Mouse (Mus musculus): ENCODE results near the gene Shc2. TPM values are rescaled to one million over a fixed set of nuclear protein-coding genes. Genes with fewer than 3 reads are reported as not detected.
A peak's percentile ranks its signal among the peaks of the same experiment; 100 is the strongest.

Gene Shc2
- total RNA-seq, 2 experiments from 2014 or later, result 3.2 to 3.7 TPM

- no peak for DNase-seq
Observed at GRCm38 (mm10) chr10:79668076-79668475, 30.4 kb upstream of the Shc2 start.

- no peak for DNase-seq
Observed at GRCm38 (mm10) chr10:79666493-79666892, 28.8 kb upstream of the Shc2 start.

- DNase-seq, result no peak
Observed at GRCm38 (mm10) chr10:79665051-79665450, 27.3 kb upstream of the Shc2 start.

DNA sequence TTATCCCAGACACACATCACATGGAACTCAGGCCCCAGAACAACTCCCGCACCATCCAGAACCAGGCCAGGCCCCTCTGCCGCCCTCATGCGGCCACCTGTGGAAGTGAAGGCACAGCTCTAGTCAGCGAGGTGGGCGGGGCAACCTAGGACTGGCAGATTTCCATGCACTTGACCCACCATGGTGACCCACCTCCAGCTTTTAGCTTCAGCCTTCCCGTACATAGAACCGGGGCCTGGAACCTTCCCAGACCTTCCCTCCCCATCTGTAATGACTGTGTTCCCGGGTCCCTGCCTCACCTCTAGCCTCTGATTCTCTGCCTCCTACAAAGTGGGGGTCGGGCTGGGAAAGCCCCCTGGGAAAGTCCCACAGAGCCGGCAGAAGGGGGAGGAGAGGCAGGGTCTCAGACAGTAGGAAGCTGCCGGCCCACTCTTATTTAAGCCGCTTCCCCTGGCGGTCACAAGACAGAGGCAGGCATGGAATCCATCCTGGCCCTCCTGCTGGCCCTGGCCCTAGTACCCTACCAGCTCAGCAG, 26.5 kb upstream of the Shc2 start, which contains the start of gene Madcam1:
Gene Madcam1, plus strand, starts transcription at position 429 of the 535 bp plus-strand sequence.
- peak; percentile 80 for DNase-seq

- no peak for DNase-seq
Observed at GRCm38 (mm10) chr10:79661861-79662260, 24.1 kb upstream of the Shc2 start.

DNA sequence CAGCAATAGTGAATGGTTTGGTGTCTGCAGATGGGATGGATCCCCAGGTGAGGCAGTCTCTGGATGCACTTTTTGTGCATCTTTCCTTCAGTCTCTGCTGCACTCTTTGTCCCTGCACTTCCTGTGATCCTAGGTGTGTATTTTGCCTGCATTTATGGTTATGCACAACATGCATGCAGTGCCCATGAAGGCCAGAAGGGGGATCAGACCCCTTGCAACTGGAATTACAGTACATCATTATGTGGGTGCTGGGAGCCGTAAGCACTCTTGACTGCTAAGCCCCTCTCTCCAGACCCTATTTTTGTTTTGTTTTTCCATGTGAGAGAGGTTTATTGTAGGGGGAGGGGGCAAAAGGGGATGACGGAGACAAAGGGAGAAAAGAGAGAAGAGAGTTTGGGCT, 22.6 kb upstream of the Shc2 start:
- no peak for DNase-seq

DNA sequence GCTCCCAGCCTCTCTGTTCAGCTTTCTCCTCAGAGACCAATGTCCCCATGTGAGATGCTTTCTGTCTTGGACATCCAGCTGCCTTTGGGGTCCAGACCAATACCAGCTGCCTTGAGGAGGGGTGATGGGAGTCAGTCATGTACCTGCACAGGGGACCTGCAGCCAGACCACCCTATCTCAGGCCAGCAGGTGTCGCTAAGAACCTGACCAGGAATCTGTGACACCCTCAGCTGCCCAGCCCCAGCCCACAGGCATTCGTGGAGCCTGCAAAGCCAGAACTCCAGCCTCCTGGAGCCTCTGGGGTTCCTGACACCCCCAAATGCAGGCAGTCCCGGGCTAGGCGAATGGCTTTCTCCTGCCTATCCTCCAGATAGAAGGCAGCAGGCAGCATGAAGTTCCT, 21.1 kb upstream of the Shc2 start:
- DNase-seq, result peak; percentile 36

GRCm38 (mm10) chr10:79654946-79655395, 17.3 kb upstream of the Shc2 start:
- no peak for DNase-seq

GRCm38 (mm10) chr10:79652789-79653188, 15.1 kb upstream of the Shc2 start:
- DNase-seq, result no peak

DNA sequence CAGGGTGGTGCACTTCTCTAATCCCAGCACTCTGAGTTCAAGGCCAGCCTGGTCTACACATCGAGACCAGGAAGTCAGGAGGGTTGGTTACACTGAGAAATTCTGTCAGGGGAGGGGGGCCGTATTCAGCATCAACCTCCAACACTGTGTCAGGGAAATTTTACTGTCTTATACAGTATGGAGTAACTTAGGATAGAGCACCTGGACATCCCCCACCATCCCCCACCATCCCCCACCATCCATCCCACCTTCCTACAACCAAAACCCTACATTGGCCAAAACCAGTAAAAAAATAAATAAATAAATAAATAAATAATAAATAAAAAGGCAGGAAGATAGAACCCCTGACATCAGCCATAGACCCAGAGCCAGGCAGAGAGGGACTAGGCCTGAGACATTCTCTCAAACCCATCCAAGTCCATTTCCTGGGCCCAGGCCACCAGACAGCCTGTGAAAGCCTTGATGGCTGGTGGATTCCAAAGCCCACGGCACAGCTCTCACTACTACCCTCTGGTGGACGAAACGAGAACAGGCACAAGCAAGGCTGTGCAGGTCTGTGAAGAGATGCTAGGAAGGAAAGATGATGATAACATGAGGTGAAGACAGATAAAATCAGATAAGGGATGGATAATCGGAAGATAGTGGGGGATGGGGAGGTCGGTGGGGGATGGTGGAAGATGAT, 11.5 kb upstream of the Shc2 start:
- peak; percentile 86 for DNase-seq

DNA sequence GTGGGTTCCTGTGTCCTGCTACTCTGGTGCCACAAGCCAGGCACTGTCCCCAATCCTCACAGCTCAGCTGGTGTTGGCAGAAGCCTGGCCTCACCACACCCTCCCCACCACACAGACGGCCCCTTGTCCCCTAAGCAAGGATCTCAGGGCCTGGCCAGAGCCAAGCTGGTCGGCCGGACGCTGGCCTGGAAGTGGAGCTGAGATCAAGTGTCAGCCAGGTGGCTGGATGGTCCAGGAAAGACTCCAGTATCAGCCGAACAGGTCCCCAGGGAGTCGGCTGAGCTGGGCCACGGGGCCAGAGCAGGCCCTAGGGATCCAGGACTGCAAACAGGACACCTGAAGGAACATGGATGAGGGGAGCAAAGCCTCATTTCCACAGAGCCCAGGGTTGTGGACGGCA, 8.0 kb upstream of the Shc2 start, which contains the start of gene Odf3l2:
Gene Odf3l2, minus strand, starts transcription at position 28 of the 400 bp plus-strand sequence.
- no peak for DNase-seq

DNA sequence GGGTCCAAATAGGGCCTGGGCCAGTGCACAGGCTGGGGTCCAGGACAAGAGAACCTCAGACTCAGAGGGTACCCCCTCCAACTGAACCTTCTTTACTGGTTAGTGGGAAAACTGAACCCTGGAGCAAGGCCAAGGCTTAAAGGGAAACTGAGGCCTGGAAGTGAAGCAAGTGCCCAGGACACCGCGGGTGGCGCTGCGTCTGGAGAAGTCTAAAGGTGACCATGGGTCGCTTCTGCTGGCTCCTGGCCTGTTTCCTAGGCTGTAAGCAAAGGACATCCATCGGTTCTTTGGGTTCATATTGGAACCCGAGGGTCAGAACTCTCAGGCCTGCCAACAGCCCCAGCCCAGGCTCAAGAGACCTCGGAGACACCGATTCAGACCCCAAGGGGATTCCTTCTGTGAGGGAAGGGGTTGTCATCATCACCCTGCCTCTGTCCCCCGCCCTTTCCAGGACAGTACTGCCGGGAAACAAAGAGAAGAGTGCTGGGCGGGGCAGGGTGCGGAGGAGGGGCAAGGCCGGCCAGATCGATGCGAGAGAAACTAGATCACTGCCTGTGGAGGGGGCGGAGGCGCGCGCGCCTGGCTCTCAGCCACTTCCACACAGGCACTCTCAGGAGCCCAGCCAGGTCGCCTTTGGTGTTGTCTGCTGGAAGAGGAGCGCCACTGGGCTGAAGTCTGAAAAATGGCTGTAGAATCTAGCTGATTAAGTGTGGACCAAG, 927 bp upstream of the Shc2 start:
- peak; percentile 40 for DNase-seq

GRCm38 (mm10) chr10:79636287-79636686, 1.4 kb downstream of the Shc2 start:
- DNase-seq, result no peak

GRCm38 (mm10) chr10:79633006-79633777, 4.5 kb downstream of the Shc2 start:
- no peak for DNase-seq

DNA sequence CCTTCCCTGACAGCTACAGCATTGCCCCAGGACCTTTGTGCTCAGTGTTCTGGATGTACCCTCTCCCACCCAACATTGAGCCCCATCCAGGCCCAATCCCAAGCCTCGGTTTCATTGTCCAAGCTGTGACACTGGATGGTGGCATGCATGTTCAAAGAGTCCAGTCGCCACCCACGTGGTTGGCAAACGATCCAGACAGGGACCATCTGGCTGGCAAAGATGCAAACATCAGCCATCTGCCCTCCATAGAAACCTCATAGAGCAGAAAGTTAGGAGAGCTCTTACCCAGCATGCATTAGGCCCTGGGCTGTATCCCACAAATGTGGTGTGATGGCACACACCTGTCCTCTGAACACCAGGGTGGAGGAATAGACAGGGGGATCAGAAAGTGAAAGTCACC, 6.3 kb downstream of the Shc2 start:
- DNase-seq, result no peak

GRCm38 (mm10) chr10:79628377-79628776, 9.3 kb downstream of the Shc2 start:
- no peak for DNase-seq

GRCm38 (mm10) chr10:79626156-79626555, 11.6 kb downstream of the Shc2 start:
- no peak for DNase-seq

DNA sequence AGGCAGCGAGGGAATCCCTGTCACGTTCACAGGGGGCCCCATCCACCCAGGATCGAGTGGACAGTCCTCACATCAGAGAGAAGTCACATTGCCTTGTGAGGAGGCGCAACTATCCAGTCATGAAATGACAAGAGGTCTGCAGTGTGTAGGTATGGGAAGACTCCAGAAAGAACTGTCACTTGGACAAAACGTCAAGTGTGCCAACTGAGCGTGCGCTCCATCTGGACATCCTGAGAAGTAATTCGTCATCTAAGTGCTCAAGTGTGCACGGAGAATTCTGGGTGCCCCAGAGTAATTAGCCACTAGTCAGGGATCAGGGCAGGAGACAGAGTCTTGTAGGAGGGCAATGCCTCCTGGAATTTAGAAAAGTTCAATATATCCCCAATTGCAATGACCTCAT, 12.3 kb downstream of the Shc2 start:
- no peak for DNase-seq

GRCm38 (mm10) chr10:79623950-79624349, 13.8 kb downstream of the Shc2 start:
- no peak for DNase-seq

- no peak for DNase-seq
Observed at GRCm38 (mm10) chr10:79616376-79616775, 21.3 kb downstream of the Shc2 start.

DNA sequence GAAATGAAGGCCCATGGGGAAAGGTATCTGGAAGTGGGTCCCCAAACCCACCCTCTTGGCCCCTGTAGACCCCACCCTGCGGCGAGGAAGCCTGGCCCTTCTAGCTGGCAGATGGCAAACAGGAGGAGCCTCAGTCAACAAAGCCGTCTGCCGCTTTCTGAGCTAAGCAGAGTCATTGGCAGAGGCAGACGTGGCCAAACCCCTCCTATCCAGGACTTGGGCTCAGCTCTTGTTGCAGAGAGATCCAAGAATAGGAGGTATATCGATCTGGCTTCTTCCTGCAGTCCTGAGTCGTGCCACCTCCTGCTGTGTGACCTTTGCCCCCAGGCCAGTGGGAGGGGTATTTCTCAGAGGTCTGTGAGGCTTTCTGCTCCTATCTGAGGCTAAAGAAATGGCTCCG, 21.9 kb downstream of the Shc2 start:
- DNase-seq, result no peak

- no peak for DNase-seq
Observed at GRCm38 (mm10) chr10:79614305-79614643, 23.4 kb downstream of the Shc2 start.
